Mouse (Mus musculus) cerebellum, adult 2 months (tissue): ENCODE measurements around the gene Tnik.

ENCODE experiments used
- CTCF ChIP-seq: fragments of 200-500 bp; IDR thresholded peaks from 2 replicates; pipeline ENCODE4 v1.5.1; 2011; ENCODE audit warnings: low read depth, mild to moderate bottlenecking, control low read depth, low read length, moderate library complexity, borderline replicate concordance; ENCODE audit not compliant: insufficient read depth
- POLR2A ChIP-seq: fragments of 200-500 bp; IDR thresholded peaks from 2 replicates; pipeline ENCODE4 v1.6.1; 2011; ENCODE audit warnings: low read length, control low read depth, borderline replicate concordance; ENCODE audit not compliant: insufficient read depth

DNA sequence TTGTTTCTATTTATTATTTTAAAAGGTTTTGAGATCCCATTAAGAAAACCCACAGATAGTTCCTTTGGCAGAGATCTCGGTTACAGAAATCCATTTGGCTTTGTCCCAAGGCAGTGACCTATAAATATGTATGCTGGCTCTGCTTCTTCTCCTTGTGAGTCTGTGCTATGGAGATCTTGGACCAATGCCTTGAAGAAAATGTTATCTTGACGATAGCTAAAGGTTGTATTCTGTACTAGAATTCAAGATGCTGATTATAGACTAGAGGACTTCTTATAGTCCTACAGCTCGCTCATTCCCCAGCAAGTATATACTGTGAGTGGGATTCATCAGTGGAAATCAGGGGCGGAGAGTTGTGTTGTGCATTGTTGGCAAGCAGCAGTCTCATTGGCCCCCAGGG, 178.5 kb downstream of the Tnik start:
- TF ChIP-seq POLR2A (no peak), CTCF (no peak)
